Comparison of ENCODE assay signal across 8 mouse cellular contexts in genomic region chr11:97403614-97404183, GRCm38 (mm10). TPM values are rescaled to one million over a fixed set of nuclear protein-coding genes. Genes with fewer than 3 reads are reported as not detected.
DNase-seq lines count a peak whose midpoint lies in the region; ATAC-seq and TF ChIP-seq lines count a peak whose summit lies in the region.

No protein-coding gene starts in this region.

- no peaks in the 10 kb centered on the region for H3K9me3 ChIP-seq in heart, embryonic 15.5 days (replicated peaks)
- H3K9me3 ChIP-seq in embryonic facial prominence, embryonic 14.5 days (ENCODE audit: control insufficient read depth, low read length): no peaks in the 10 kb centered on the region
- H3K9me3 ChIP-seq in intestine, embryonic 16.5 days (ENCODE audit: control insufficient read depth, low read length): no peaks in the 10 kb centered on the region
- no peaks in the 10 kb centered on the region for H3K9me3 ChIP-seq in midbrain, postnatal 0 days (ENCODE audit: low read length)

- H3K36me3 ChIP-seq in heart, embryonic 15.5 days: no peaks in the 10 kb centered on the region
- no peaks in the 10 kb centered on the region for H3K36me3 ChIP-seq in embryonic facial prominence, embryonic 14.5 days (ENCODE audit: control insufficient read depth, insufficient read depth, low read length)
- no peaks in the 10 kb centered on the region for H3K36me3 ChIP-seq in intestine, embryonic 16.5 days (ENCODE audit: control insufficient read depth, insufficient read depth, low read length)
- H3K36me3 ChIP-seq in midbrain, postnatal 0 days (ENCODE audit: insufficient read depth, low read length): peaks cover 3% of the 10 kb centered on the region; the same call in 1 of the 2 replicates

- peak overlapping the region; percentile 99 for H3K4me2 ChIP-seq in heart, embryonic 15.5 days
- H3K4me2 ChIP-seq in embryonic facial prominence, embryonic 14.5 days (ENCODE audit: low read depth, low read length): peak overlapping the region; percentile 84
- peak overlapping the region; percentile 99 for H3K4me2 ChIP-seq in intestine, embryonic 16.5 days (ENCODE audit: low read depth, low read length)
- H3K4me2 ChIP-seq in midbrain, postnatal 0 days (ENCODE audit: low read depth, low read length, poor library complexity, severe bottlenecking): peak overlapping the region; percentile 90

- H3K27ac ChIP-seq in heart, embryonic 15.5 days: no peak overlapping the region
- no peak overlapping the region for H3K27ac ChIP-seq in embryonic facial prominence, embryonic 14.5 days (replicated peaks; ENCODE audit: low read depth, low read length)
- peak overlapping the region; percentile 52; the same call in 1 of the 2 replicates for H3K27ac ChIP-seq in intestine, embryonic 16.5 days (ENCODE audit: low read length)
- peak overlapping the region; percentile 62; the same call in 1 of the 2 replicates for H3K27ac ChIP-seq in midbrain, postnatal 0 days (ENCODE audit: low read depth, low read length)

- no peak for DNase-seq in heart, postnatal 14 days
- no peak for DNase-seq in embryonic facial prominence, embryonic 14.5 days (ENCODE audit: low spot score)
- DNase-seq in midbrain, postnatal 0 days (ENCODE audit: low spot score): no peak
- DNase-seq in urinary bladder, postnatal 36 days (ENCODE audit: low spot score in 2 of 2): no peak
- no peak for DNase-seq in frontal cortex, postnatal 36 days (ENCODE audit: low spot score in 2 of 2)
- no peak for DNase-seq in spleen, postnatal 14 days (ENCODE audit: low spot score in 2 of 2)

- H3K4me1 ChIP-seq in heart, embryonic 15.5 days (replicated peaks): peaks cover 67% of the 10 kb centered on the region
- peaks cover 40% of the 10 kb centered on the region for H3K4me1 ChIP-seq in embryonic facial prominence, embryonic 14.5 days (ENCODE audit: control insufficient read depth, insufficient read depth, low read length)
- H3K4me1 ChIP-seq in intestine, embryonic 16.5 days (ENCODE audit: control insufficient read depth, insufficient read depth, low read length): peaks cover 29% of the 10 kb centered on the region
- peaks cover 14% of the 10 kb centered on the region for H3K4me1 ChIP-seq in midbrain, postnatal 0 days (ENCODE audit: insufficient read depth, low read length)

- no peak for ATAC-seq in heart, embryonic 15.5 days (replicated peaks; ENCODE audit: insufficient number of reproducible peaks, insufficient read depth, low FRiP score, low read depth)
- ATAC-seq in embryonic facial prominence, embryonic 14.5 days (ENCODE audit: low read depth): no peak
- no peak for ATAC-seq in intestine, embryonic 16.5 days
- ATAC-seq in midbrain, postnatal 0 days (ENCODE audit: low FRiP score): no peak

- H3K4me3 ChIP-seq in heart, embryonic 15.5 days: peak overlapping the region; percentile 61
- H3K4me3 ChIP-seq in embryonic facial prominence, embryonic 14.5 days (ENCODE audit: low read depth, low read length): peak overlapping the region; percentile 60
- peak overlapping the region; percentile 63 for H3K4me3 ChIP-seq in intestine, embryonic 16.5 days (ENCODE audit: low read length)
- peak overlapping the region; percentile 52 for H3K4me3 ChIP-seq in midbrain, postnatal 0 days (ENCODE audit: low read depth, low read length)

- intact Hi-C loops in heart, postnatal 14 days (cut with DNase I): no loop called here

- H3K9ac ChIP-seq in heart, embryonic 15.5 days: no peak overlapping the region
- H3K9ac ChIP-seq in embryonic facial prominence, embryonic 14.5 days (ENCODE audit: low read depth, low read length): peak overlapping the region; percentile 66; the same call in 1 of the 2 replicates
- H3K9ac ChIP-seq in intestine, embryonic 16.5 days (ENCODE audit: low read depth, low read length): no peak overlapping the region
- H3K9ac ChIP-seq in midbrain, postnatal 0 days (replicated peaks; ENCODE audit: low read length, poor library complexity, severe bottlenecking): peak overlapping the region; percentile 75; the same call in 1 of the 2 replicates

- H3K27me3 ChIP-seq in heart, embryonic 15.5 days: 0 out of 2 replicates have a peak, but pooled peaks cover 2% of the 10 kb centered on the region
- no peaks in the 10 kb centered on the region for H3K27me3 ChIP-seq in embryonic facial prominence, embryonic 14.5 days (replicated peaks; ENCODE audit: control insufficient read depth, insufficient read depth, low read length)
- H3K27me3 ChIP-seq in intestine, embryonic 16.5 days (replicated peaks; ENCODE audit: control insufficient read depth, insufficient read depth, low read length): 0 out of 2 replicates have a peak, but pooled peaks cover 4% of the 10 kb centered on the region
- H3K27me3 ChIP-seq in midbrain, postnatal 0 days (ENCODE audit: insufficient read depth, low read length): no peaks in the 10 kb centered on the region

- 47% methylated on average over 8 of the region's 8 CpGs for WGBS in heart, embryonic 15.5 days
- WGBS in embryonic facial prominence, embryonic 14.5 days: 35% methylated on average over 8 of the region's 8 CpGs
- WGBS in intestine, embryonic 16.5 days: 50% methylated on average over 8 of the region's 8 CpGs
- WGBS in midbrain, postnatal 0 days: 39% methylated on average over 8 of the region's 8 CpGs

- no peak for TF ChIP-seq CTCF in midbrain, postnatal 0 days (IDR thresholded peaks at IDR 0.05)

RNA-seq across cellular contexts. Expression of gene Arhgap23, which starts 11.6 kb away (rescaled TPM):
- 6.0 and 7.8 TPM in 2 replicates for polyA plus RNA-seq in heart, embryonic 15.5 days (2015; fragmentation: Nextera tagmentation; extraction: Ambion mirVana)
- 10 to 100 TPM; 24.8 to 25.1 TPM for total RNA-seq in heart, postnatal 14 days (2021)
- polyA plus RNA-seq in embryonic facial prominence, embryonic 14.5 days (2014; fragmentation: Nextera tagmentation; extraction: Ambion mirVana): 8.9 and 9.5 TPM in 2 replicates
- polyA plus RNA-seq in intestine, embryonic 16.5 days (2015; fragmentation: Nextera tagmentation; extraction: Ambion mirVana): 2.7 and 3.0 TPM in 2 replicates
- 80.2 and 80.9 TPM in 2 replicates for total RNA-seq in midbrain, postnatal 0 days (2014; rRNA removed)
- 9.2 and 9.6 TPM in 2 replicates for polyA plus RNA-seq in midbrain, postnatal 0 days (2015; fragmentation: Nextera tagmentation; extraction: Ambion mirVana)

RNA-seq across cellular contexts. Expression of gene Socs7, which starts 41.3 kb away (rescaled TPM):
- polyA plus RNA-seq in heart, embryonic 15.5 days (2015; fragmentation: Nextera tagmentation; extraction: Ambion mirVana): 3.0 and 3.5 TPM in 2 replicates
- total RNA-seq in heart, postnatal 14 days (2021): 10 to 100 TPM; 16.1 to 19.6 TPM
- 3.0 and 3.1 TPM in 2 replicates for polyA plus RNA-seq in embryonic facial prominence, embryonic 14.5 days (2014; fragmentation: Nextera tagmentation; extraction: Ambion mirVana)
- polyA plus RNA-seq in intestine, embryonic 16.5 days (2015; fragmentation: Nextera tagmentation; extraction: Ambion mirVana): 1.8 and 2.1 TPM in 2 replicates
- 54.9 and 60.4 TPM in 2 replicates for total RNA-seq in midbrain, postnatal 0 days (2014; rRNA removed)
- polyA plus RNA-seq in midbrain, postnatal 0 days (2015; fragmentation: Nextera tagmentation; extraction: Ambion mirVana): 6.9 and 7.4 TPM in 2 replicates

RNA-seq across cellular contexts. Expression of gene Gpr179, which starts 51.8 kb away (rescaled TPM):
- polyA plus RNA-seq in heart, embryonic 15.5 days (2015; fragmentation: Nextera tagmentation; extraction: Ambion mirVana): 0.05 and 0.10 TPM in 2 replicates
- under 1 TPM; 0.02 to 0.05 TPM for total RNA-seq in heart, postnatal 14 days (2021)
- polyA plus RNA-seq in embryonic facial prominence, embryonic 14.5 days (2014; fragmentation: Nextera tagmentation; extraction: Ambion mirVana): 0.08 and 0.15 TPM in 2 replicates
- 0.11 and 0.13 TPM in 2 replicates for polyA plus RNA-seq in intestine, embryonic 16.5 days (2015; fragmentation: Nextera tagmentation; extraction: Ambion mirVana)
- total RNA-seq in midbrain, postnatal 0 days (2014; rRNA removed): 0.57 and 0.71 TPM in 2 replicates
- 0.66 and 0.78 TPM in 2 replicates for polyA plus RNA-seq in midbrain, postnatal 0 days (2015; fragmentation: Nextera tagmentation; extraction: Ambion mirVana)

Comparison
In these comparisons a context has a peak if more than half of its experiments do, and no peak if none do; other contexts are left out.
1. H3K27ac ChIP-seq: peak in intestine, embryonic 16.5 days (single experiment) and midbrain, postnatal 0 days (single experiment); none in heart, embryonic 15.5 days (single experiment) and embryonic facial prominence, embryonic 14.5 days (single experiment).
2. H3K9ac ChIP-seq: peak in embryonic facial prominence, embryonic 14.5 days (single experiment) and midbrain, postnatal 0 days (single experiment); none in heart, embryonic 15.5 days (single experiment) and intestine, embryonic 16.5 days (single experiment).
3. Peak in every context shown above with its lines, with median percentiles within 50 percentile points of each other: H3K4me2 ChIP-seq and H3K4me3 ChIP-seq.